Mouse (Mus musculus): ENCODE measurements around the gene Krt5. TPM values are rescaled to one million over a fixed set of nuclear protein-coding genes. Genes with fewer than 3 reads are reported as not detected.

The Krt5 gene
- total and polyA plus RNA-seq, 3 experiments = not detected

DNA sequence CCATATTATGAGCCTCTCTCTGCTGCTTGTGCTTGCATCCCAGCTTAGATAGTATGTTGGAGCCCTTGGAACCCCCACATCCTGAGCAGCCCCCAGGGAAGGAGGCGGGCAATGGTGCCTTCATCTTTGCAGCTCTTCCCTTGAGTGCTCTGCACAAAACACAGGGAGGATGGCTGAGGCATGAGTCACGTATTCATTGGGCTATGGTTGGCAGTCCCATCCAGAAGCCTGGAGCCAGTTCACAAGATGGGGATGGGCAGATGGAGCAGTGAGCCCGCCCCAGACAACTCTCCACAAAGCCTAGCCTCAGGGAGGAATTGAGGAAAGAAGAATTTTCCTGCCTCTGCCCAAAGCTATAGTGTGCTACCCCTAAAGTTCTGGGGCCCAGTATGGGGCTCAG, 3.1 kb upstream of the Krt5 start:
- H3K27me3 ChIP-seq (replicated peaks) = peaks cover 92% of the 10 kb centered on the region
- TF ChIP-seq CTCF (conservative IDR thresholded peaks at IDR 0.05 in 1 of 2, IDR thresholded peaks at IDR 0.05 in 1 of 2; ENCODE audit: low read depth in 2 of 2, low read length in 2 of 2) (no peak), JUND (conservative IDR thresholded peaks at IDR 0.05; ENCODE audit: low read depth, low read length) (no peak), E2F4 (IDR thresholded peaks at IDR 0.05; ENCODE audit: insufficient replicate concordance, low read depth, low read length) (no peak), GABPA (IDR thresholded peaks at IDR 0.05; ENCODE audit: insufficient replicate concordance, low read depth, low read length) (no peak), MAX (IDR thresholded peaks at IDR 0.05; ENCODE audit: low read length) (no peak), UBTF (IDR thresholded peaks at IDR 0.05; ENCODE audit: low read depth, low read length) (no peak), JUN (IDR thresholded peaks at IDR 0.05; ENCODE audit: insufficient read depth, low read depth, low read length) (no peak), ZKSCAN1 (IDR thresholded peaks at IDR 0.05; ENCODE audit: borderline replicate concordance, low read depth, low read length) (no peak), USF1 (IDR thresholded peaks at IDR 0.05; ENCODE audit: low read depth, low read length) (no peak)
- in situ Hi-C loops (cut with MboI; ENCODE audit: low pct_ligation_motif_present, low pct_unique_long_range_greater_than_20kb, low sequenced_read_pairs) = no loop called here
- H3K36me3 ChIP-seq (replicated peaks in 1 of 2; ENCODE audit: control insufficient read depth in 1 of 2, insufficient read depth in 1 of 2, low read length in 1 of 2) = no peaks in the 10 kb centered on the region
- H3K9me3 ChIP-seq (replicated peaks; ENCODE audit: low read length) = no peaks in the 10 kb centered on the region
- H3K4me2 ChIP-seq (ENCODE audit: insufficient read depth, low read depth, poor library complexity, severe bottlenecking) = no peak overlapping the region
- dilution Hi-C loops (cut with MboI; ENCODE audit: extremely low pct_ligation_motif_present, extremely low pct_unique_long_range_greater_than_20kb, low sequenced_read_pairs) = no loop called here
- no peaks in the 10 kb centered on the region for H3K4me1 ChIP-seq (ENCODE audit: control insufficient read depth in 1 of 2, insufficient read depth in 2 of 2)
- H3K4me3 ChIP-seq (replicated peaks in 1 of 3; ENCODE audit: low read depth in 2 of 3, low read length in 2 of 3, poor library complexity in 1 of 3) = no peak overlapping the region
- H3K79me2 ChIP-seq (replicated peaks; ENCODE audit: control insufficient read depth, extremely low read depth, insufficient read depth, poor library complexity, severe bottlenecking) = no peaks in the 10 kb centered on the region
- no peak for DNase-seq (ENCODE audit: extremely low read depth)
- no peak overlapping the region for H3K27ac ChIP-seq (ENCODE audit: insufficient read depth, low read depth)
- no peak overlapping the region for H3K9ac ChIP-seq (ENCODE audit: insufficient read depth, low read depth)

DNA sequence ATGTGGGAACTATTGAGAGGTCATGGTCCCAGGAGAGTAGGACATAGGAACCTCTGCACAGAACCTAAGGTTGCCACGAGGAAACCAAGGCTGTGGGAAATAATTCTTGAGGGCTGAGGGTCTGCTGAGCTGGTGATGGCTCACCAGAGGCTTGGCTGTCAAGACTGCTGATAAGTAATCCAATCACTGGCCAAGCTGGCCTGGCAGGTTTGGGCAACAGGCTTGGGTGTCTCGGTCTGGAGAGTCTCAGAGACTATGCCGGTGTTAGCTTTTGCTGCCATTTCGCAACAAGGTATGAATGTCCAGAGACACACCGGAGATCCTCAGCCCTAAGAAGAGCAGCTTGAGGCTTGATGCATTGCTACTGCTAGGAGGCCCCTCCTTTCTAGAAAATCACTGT, 1.7 kb upstream of the Krt5 start:
- no peak for DNase-seq (ENCODE audit: extremely low read depth)
- no peaks in the 10 kb centered on the region for H3K4me1 ChIP-seq (ENCODE audit: control insufficient read depth in 1 of 2, insufficient read depth in 2 of 2)
- H3K4me3 ChIP-seq (replicated peaks in 1 of 3; ENCODE audit: low read depth in 2 of 3, low read length in 2 of 3, poor library complexity in 1 of 3) = no peak overlapping the region
- no peaks in the 10 kb centered on the region for H3K9me3 ChIP-seq (replicated peaks; ENCODE audit: low read length)
- H3K36me3 ChIP-seq (replicated peaks in 1 of 2; ENCODE audit: control insufficient read depth in 1 of 2, insufficient read depth in 1 of 2, low read length in 1 of 2) = no peaks in the 10 kb centered on the region
- no peaks in the 10 kb centered on the region for H3K79me2 ChIP-seq (replicated peaks; ENCODE audit: control insufficient read depth, extremely low read depth, insufficient read depth, poor library complexity, severe bottlenecking)
- in situ Hi-C loops (cut with MboI; ENCODE audit: low pct_ligation_motif_present, low pct_unique_long_range_greater_than_20kb, low sequenced_read_pairs) (no loop called here), dilution Hi-C loops (cut with MboI; ENCODE audit: extremely low pct_ligation_motif_present, extremely low pct_unique_long_range_greater_than_20kb, low sequenced_read_pairs) (no loop called here)
- TF ChIP-seq HCFC1 (IDR thresholded peaks at IDR 0.05; ENCODE audit: low read depth, low read length) (no peak), RAD21 (IDR thresholded peaks at IDR 0.05; ENCODE audit: low read depth, low read length) (no peak), USF2 (conservative IDR thresholded peaks at IDR 0.05; ENCODE audit: low read depth, low read length) (no peak), SIN3A (IDR thresholded peaks at IDR 0.05; ENCODE audit: low read length) (no peak), CHD2 (IDR thresholded peaks at IDR 0.05; ENCODE audit: low read length) (no peak)
- H3K4me2 ChIP-seq (ENCODE audit: insufficient read depth, low read depth, poor library complexity, severe bottlenecking) = no peak overlapping the region
- no peak overlapping the region for H3K27ac ChIP-seq (ENCODE audit: insufficient read depth, low read depth)
- peaks cover 92% of the 10 kb centered on the region for H3K27me3 ChIP-seq (replicated peaks)
- no peak overlapping the region for H3K9ac ChIP-seq (ENCODE audit: insufficient read depth, low read depth)

DNA sequence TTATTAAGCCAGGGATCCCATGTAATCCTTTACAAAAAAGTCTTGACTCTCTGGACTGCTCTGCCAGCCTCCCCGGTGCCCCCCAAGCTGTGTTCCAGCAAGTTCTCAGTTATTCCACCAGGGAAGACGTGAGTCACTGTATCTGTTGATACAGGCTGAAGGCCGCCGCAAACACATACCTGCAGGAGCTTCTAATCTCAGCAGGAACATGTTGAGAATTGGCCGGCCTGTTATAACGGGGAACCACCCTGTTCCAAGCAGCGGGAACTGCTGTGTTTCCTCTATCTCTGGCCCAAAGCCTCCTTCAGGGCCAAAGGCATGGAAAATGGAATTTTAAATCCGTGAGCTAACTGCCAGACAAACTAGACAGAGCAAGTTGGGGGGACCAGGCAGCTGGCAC, 1.0 kb upstream of the Krt5 start:
- Histone ChIP-seq H3K4me3 (replicated peaks in 1 of 3; ENCODE audit: low read depth in 2 of 3, low read length in 2 of 3, poor library complexity in 1 of 3) (no peak overlapping the region), H3K27ac (ENCODE audit: insufficient read depth, low read depth) (no peak overlapping the region), H3K27me3 (replicated peaks) (peaks cover 90% of the 10 kb centered on the region), H3K9ac (ENCODE audit: insufficient read depth, low read depth) (no peak overlapping the region), H3K79me2 (replicated peaks; ENCODE audit: control insufficient read depth, extremely low read depth, insufficient read depth, poor library complexity, severe bottlenecking) (no peaks in the 10 kb centered on the region), H3K36me3 (replicated peaks in 1 of 2; ENCODE audit: control insufficient read depth in 1 of 2, insufficient read depth in 1 of 2, low read length in 1 of 2) (no peaks in the 10 kb centered on the region), H3K4me2 (ENCODE audit: insufficient read depth, low read depth, poor library complexity, severe bottlenecking) (no peak overlapping the region), H3K4me1 (ENCODE audit: control insufficient read depth in 1 of 2, insufficient read depth in 2 of 2) (no peaks in the 10 kb centered on the region), H3K9me3 (replicated peaks; ENCODE audit: low read length) (no peaks in the 10 kb centered on the region)
- dilution Hi-C loops (cut with MboI; ENCODE audit: extremely low pct_ligation_motif_present, extremely low pct_unique_long_range_greater_than_20kb, low sequenced_read_pairs) = no loop called here
- DNase-seq (ENCODE audit: extremely low read depth) = no peak
- in situ Hi-C loops (cut with MboI; ENCODE audit: low pct_ligation_motif_present, low pct_unique_long_range_greater_than_20kb, low sequenced_read_pairs) = no loop called here
- TF ChIP-seq CTCF (conservative IDR thresholded peaks at IDR 0.05 in 1 of 2, IDR thresholded peaks at IDR 0.05 in 1 of 2; ENCODE audit: low read depth in 2 of 2, low read length in 2 of 2) (no peak), PAX5 (IDR thresholded peaks at IDR 0.05; ENCODE audit: low read length) (no peak), JUN (IDR thresholded peaks at IDR 0.05; ENCODE audit: insufficient read depth, low read depth, low read length) (no peak), SIN3A (IDR thresholded peaks at IDR 0.05; ENCODE audit: low read length) (no peak), CHD1 (IDR thresholded peaks at IDR 0.05; ENCODE audit: low read depth, low read length) (no peak), RAD21 (IDR thresholded peaks at IDR 0.05; ENCODE audit: low read depth, low read length) (no peak), SMC3 (IDR thresholded peaks at IDR 0.05; ENCODE audit: low read depth, low read length) (no peak), CHD2 (IDR thresholded peaks at IDR 0.05; ENCODE audit: low read length) (no peak), MEF2A (IDR thresholded peaks at IDR 0.05; ENCODE audit: borderline replicate concordance, low read depth, low read length) (no peak), POLR2A (IDR thresholded peaks at IDR 0.05; ENCODE audit: low read depth, low read length) (no peak), MAFK (IDR thresholded peaks at IDR 0.05; ENCODE audit: insufficient replicate concordance, low read length) (no peak), ELF1 (IDR thresholded peaks at IDR 0.05; ENCODE audit: low read depth, low read length) (no peak), E2F4 (IDR thresholded peaks at IDR 0.05; ENCODE audit: insufficient replicate concordance, low read depth, low read length) (no peak), USF1 (IDR thresholded peaks at IDR 0.05; ENCODE audit: low read depth, low read length) (no peak), UBTF (IDR thresholded peaks at IDR 0.05; ENCODE audit: low read depth, low read length) (no peak), GABPA (IDR thresholded peaks at IDR 0.05; ENCODE audit: insufficient replicate concordance, low read depth, low read length) (no peak), RCOR1 (conservative IDR thresholded peaks at IDR 0.05; ENCODE audit: low read depth, low read length) (no peak), NELFE (IDR thresholded peaks at IDR 0.05; ENCODE audit: low read depth, low read length) (no peak)

Data from CH12.LX (cell line).